Mouse (Mus musculus) brain, embryonic 14.5 days (tissue): ENCODE measurements around the gene Nudt15. TPM values are rescaled to one million over a fixed set of nuclear protein-coding genes. Genes with fewer than 3 reads are reported as not detected.

Experiments used
- DNase-seq: peaks from one replicate; pipeline ENCODE4 v3.0.0-alpha.2; 2011; ENCODE audit warnings: low read depth
- CTCF ChIP-seq: fragments of 200-500 bp; IDR thresholded peaks from 2 replicates; pipeline ENCODE4 v1.5.1; 2012; ENCODE audit warnings: inconsistent platforms, mild to moderate bottlenecking, moderate library complexity, borderline replicate concordance; ENCODE audit not compliant: insufficient read depth, insufficient read length; ENCODE audit errors: extremely low read depth
- POLR2A ChIP-seq: fragments of 200-500 bp; IDR thresholded peaks from 2 replicates; pipeline ENCODE4 v1.6.1; 2012; ENCODE audit warnings: mild to moderate bottlenecking, inconsistent platforms, borderline replicate concordance; ENCODE audit not compliant: poor library complexity, insufficient read depth, insufficient read length, severe bottlenecking; ENCODE audit errors: extremely low read depth
- polyA plus RNA-seq: library from polyadenylated mRNA; depleted of rRNA; stranded (reverse); fragments of >200 nt; gene quantifications from 2 replicates; pipeline ENCODE4 v1.2.3, GENCODE M21; 2012; rRNA removed

Gene Nudt15
- 3.6 and 4.8 TPM in 2 replicates for polyA plus RNA-seq

GRCm38 (mm10) chr14:73548051-73548450, at the start of gene Nudt15:
TSS of gene Nudt15 (minus strand) at chr14:73548242.
- no peak for TF ChIP-seq CTCF
- TF ChIP-seq POLR2A: no peak
- no peak for DNase-seq

GRCm38 (mm10) chr14:73592166-73592565, 44.1 kb upstream of the Nudt15 start:
- DNase-seq: no peak
- TF ChIP-seq POLR2A (no peak), CTCF (no peak)

GRCm38 (mm10) chr14:73588080-73588479, 40.0 kb upstream of the Nudt15 start:
- TF ChIP-seq POLR2A (no peak), CTCF (peak; percentile 44; the same call in 1 of the 2 replicates)
- no peak for DNase-seq

- TF ChIP-seq CTCF: no peak
- TF ChIP-seq POLR2A: no peak
- DNase-seq: no peak
Observed at GRCm38 (mm10) chr14:73576336-73576735, 28.3 kb upstream of the Nudt15 start.

- TF ChIP-seq POLR2A (no peak), CTCF (no peak)
- no peak for DNase-seq
Observed at GRCm38 (mm10) chr14:73574053-73574452, 26.0 kb upstream of the Nudt15 start.

- TF ChIP-seq CTCF (no peak), POLR2A (no peak)
- DNase-seq: no peak
Observed at GRCm38 (mm10) chr14:73571143-73571542, 23.1 kb upstream of the Nudt15 start.

- DNase-seq: peak; percentile 17
Observed at GRCm38 (mm10) chr14:73569831-73570230, 21.8 kb upstream of the Nudt15 start.

GRCm38 (mm10) chr14:73553122-73553696, 5.2 kb upstream of the Nudt15 start:
- no peak for DNase-seq
- TF ChIP-seq POLR2A: no peak
- TF ChIP-seq CTCF: no peak

- DNase-seq: peak; percentile 96
- TF ChIP-seq CTCF (no peak), POLR2A (peak; percentile 91)
Observed at GRCm38 (mm10) chr14:73552341-73553121, 4.5 kb upstream of the Nudt15 start.

- TF ChIP-seq CTCF (no peak), POLR2A (no peak)
- no peak for DNase-seq
Observed at GRCm38 (mm10) chr14:73551164-73551563, 3.1 kb upstream of the Nudt15 start.

GRCm38 (mm10) chr14:73550732-73551131, 2.7 kb upstream of the Nudt15 start:
- no peak for TF ChIP-seq CTCF
- TF ChIP-seq POLR2A: no peak
- DNase-seq: peak; percentile 10

GRCm38 (mm10) chr14:73550291-73550690, 2.2 kb upstream of the Nudt15 start:
- no peak for DNase-seq
- no peak for TF ChIP-seq POLR2A
- no peak for TF ChIP-seq CTCF
